Mouse (Mus musculus): ENCODE results near the gene Sco1. TPM values are rescaled to one million over a fixed set of nuclear protein-coding genes. Genes with fewer than 3 reads are reported as not detected.

The Sco1 gene
- polyA plus RNA-seq (2015; fragmentation: Nextera tagmentation; extraction: Ambion mirVana): 12.7 and 14.3 TPM in 2 replicates

DNA sequence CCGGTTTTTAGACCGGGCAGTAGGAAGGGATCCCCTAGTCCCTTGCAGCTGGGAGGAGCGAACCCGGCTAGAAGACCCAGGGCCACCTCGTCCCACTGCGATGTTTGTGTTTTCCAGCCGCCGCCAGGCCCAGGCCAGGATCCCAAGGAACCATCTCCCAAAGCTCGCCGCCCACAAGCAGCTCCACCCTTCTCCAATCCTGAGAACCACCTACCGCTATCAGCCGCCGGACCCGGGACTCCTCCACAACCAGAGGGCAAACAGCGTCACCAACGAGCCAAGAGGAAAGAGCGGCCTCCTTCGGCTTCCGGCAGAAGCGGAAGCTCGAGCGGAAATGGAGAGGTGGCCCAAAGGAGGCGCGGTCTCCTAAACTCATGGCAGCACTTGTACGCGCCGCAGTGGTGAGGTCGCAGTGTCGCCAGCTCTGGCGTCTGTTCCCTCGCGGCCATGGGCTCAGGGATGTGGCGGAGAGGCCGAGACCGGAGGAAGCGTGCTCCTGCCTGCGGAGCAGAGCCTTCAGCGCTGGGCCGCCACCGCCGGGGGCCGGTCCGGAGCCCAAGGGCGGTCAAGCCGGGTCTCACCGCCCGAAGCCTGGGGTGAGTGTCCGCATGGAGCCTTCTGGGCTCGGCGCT is at the start of gene Sco1, which contains the start of gene Adprm:
Gene Sco1 (plus strand): TSS at position 350 of the 632 bp plus-strand sequence.
Gene Adprm (minus strand): TSS at position 274 of the 632 bp plus-strand sequence.
- Histone ChIP-seq H3K36me3 (ENCODE audit: control insufficient read depth, insufficient read depth) (peaks cover 14% of the 10 kb centered on the region), H3K9ac (replicated peaks; ENCODE audit: low read depth, low read length) (peak within 1 kb of the TSS; percentile 59), H3K27me3 (replicated peaks; ENCODE audit: control insufficient read depth, insufficient read depth, low read length) (no peaks in the 10 kb centered on the region), H3K27ac (ENCODE audit: low read length) (peak within 1 kb of the TSS; percentile 66), H3K4me2 (ENCODE audit: low read length) (peak within 1 kb of the TSS; percentile 69), H3K4me3 (replicated peaks; ENCODE audit: low read length) (peak within 1 kb of the TSS; percentile 80), H3K4me1 (replicated peaks; ENCODE audit: control insufficient read depth, insufficient read depth, low read length) (peaks cover 14% of the 10 kb centered on the region), H3K9me3 (ENCODE audit: control insufficient read depth, low read length) (no peaks in the 10 kb centered on the region)
- under 1% methylated on average over 42 of the region's 50 CpGs for WGBS
- ATAC-seq: peak; percentile 96

DNA sequence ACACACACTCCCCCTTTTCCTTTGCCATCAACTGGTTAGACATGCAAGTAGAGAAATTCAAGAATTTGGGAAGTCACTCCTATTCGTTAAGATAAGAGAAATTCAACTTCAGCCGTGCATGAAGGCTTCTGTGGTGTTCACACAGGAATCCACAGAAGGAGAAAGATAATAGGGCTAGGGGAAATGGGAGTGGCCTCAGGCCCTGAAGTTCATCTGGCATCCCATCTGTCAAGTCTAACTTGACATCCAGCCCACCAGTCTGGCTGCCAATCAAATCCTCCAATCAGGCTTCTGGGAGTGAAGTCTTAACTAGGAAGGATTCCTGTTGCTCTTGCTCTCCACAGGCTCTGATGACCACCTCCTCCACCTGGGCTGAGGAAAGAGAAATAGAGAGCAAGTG is 49.6 kb upstream of the Sco1 start:
- H3K4me3 ChIP-seq (replicated peaks; ENCODE audit: low read length): no peak overlapping the region
- H3K27me3 ChIP-seq (replicated peaks; ENCODE audit: control insufficient read depth, insufficient read depth, low read length): no peaks in the 10 kb centered on the region
- H3K36me3 ChIP-seq (ENCODE audit: control insufficient read depth, insufficient read depth): no peaks in the 10 kb centered on the region
- H3K4me1 ChIP-seq (replicated peaks; ENCODE audit: control insufficient read depth, insufficient read depth, low read length): peaks cover 18% of the 10 kb centered on the region
- H3K27ac ChIP-seq (ENCODE audit: low read length): no peak overlapping the region
- WGBS: 36% methylated on average over 2 of the region's 2 CpGs
- H3K9me3 ChIP-seq (ENCODE audit: control insufficient read depth, low read length): no peaks in the 10 kb centered on the region
- ATAC-seq: no peak
- H3K9ac ChIP-seq (replicated peaks; ENCODE audit: low read depth, low read length): no peak overlapping the region
- no peak overlapping the region for H3K4me2 ChIP-seq (ENCODE audit: low read length)

DNA sequence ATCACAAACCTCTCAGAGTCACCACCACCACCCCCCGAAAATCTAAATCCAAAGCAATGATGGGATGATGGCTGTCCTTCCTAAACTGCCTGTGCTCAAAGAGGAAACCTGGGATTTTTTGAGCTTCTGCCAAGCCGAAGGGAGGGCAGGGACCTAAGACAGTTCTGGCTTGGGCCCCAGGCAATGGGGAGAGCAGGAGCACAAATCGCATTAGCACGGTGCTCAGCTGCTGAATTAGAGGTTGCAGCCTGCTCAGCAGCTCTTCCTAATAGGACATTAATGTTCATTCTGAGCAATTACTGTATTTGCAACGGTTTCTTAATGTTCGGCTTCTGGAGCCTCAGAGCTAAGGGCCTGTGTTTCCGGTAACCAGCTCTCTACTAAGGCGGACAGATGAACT is 44.5 kb upstream of the Sco1 start:
- no peak overlapping the region for H3K4me3 ChIP-seq (replicated peaks; ENCODE audit: low read length)
- 61% methylated on average over 8 of the region's 8 CpGs for WGBS
- H3K9ac ChIP-seq (replicated peaks; ENCODE audit: low read depth, low read length): no peak overlapping the region
- H3K9me3 ChIP-seq (ENCODE audit: control insufficient read depth, low read length): no peaks in the 10 kb centered on the region
- H3K27ac ChIP-seq (ENCODE audit: low read length): no peak overlapping the region
- ATAC-seq: no peak
- H3K27me3 ChIP-seq (replicated peaks; ENCODE audit: control insufficient read depth, insufficient read depth, low read length): no peaks in the 10 kb centered on the region
- H3K36me3 ChIP-seq (ENCODE audit: control insufficient read depth, insufficient read depth): no peaks in the 10 kb centered on the region
- no peak overlapping the region for H3K4me2 ChIP-seq (ENCODE audit: low read length)
- H3K4me1 ChIP-seq (replicated peaks; ENCODE audit: control insufficient read depth, insufficient read depth, low read length): peaks cover 4% of the 10 kb centered on the region; the same call in 1 of the 2 replicates

DNA sequence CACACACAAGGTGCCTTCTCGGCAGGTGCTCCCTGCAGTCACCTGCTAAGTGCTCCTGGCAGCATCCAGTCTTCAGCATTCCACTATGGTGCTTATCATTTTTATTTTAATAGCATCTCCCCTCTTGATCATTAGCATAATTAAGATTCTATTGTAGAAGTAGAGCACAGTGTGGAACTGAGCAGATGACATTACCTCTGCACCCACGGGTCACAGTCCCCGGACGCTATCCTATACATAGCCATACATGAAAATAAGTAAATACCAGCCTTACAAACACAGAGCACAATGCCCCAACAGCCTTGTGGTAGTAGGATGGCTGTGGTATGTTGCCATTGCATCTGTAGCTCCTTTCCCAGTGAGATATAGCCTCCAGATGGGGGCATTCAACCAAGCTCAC is 43.9 kb upstream of the Sco1 start:
- no peak overlapping the region for H3K9ac ChIP-seq (replicated peaks; ENCODE audit: low read depth, low read length)
- H3K27ac ChIP-seq (ENCODE audit: low read length): no peak overlapping the region
- H3K4me3 ChIP-seq (replicated peaks; ENCODE audit: low read length): no peak overlapping the region
- H3K27me3 ChIP-seq (replicated peaks; ENCODE audit: control insufficient read depth, insufficient read depth, low read length): no peaks in the 10 kb centered on the region
- no peak overlapping the region for H3K4me2 ChIP-seq (ENCODE audit: low read length)
- WGBS: 92% methylated on average over 4 of the region's 4 CpGs
- no peak for ATAC-seq
- no peaks in the 10 kb centered on the region for H3K36me3 ChIP-seq (ENCODE audit: control insufficient read depth, insufficient read depth)
- H3K9me3 ChIP-seq (ENCODE audit: control insufficient read depth, low read length): no peaks in the 10 kb centered on the region
- H3K4me1 ChIP-seq (replicated peaks; ENCODE audit: control insufficient read depth, insufficient read depth, low read length): peaks cover 4% of the 10 kb centered on the region; the same call in 1 of the 2 replicates

DNA sequence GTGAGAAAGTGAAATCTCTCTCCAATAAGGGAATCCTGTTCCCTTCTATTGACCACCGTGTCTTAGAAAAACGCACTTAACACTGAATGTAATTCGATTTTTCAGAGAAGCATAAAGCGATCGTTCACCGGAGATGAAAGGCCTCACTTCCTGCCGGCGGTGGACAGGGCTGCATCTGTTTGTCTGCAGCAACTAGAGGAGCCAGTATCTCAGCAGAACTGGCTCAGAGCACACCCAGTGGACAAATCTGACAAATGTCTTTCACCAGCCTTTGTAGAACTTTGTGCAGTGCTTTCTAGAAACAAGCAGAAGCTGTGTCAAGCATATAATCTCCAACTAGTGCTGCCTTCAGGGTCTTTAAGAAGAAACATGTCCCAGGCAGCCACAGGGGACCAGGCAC is 42.0 kb upstream of the Sco1 start:
- peak; percentile 64; the same call in 1 of the 2 replicates for ATAC-seq
- H3K9me3 ChIP-seq (ENCODE audit: control insufficient read depth, low read length): no peaks in the 10 kb centered on the region
- no peak overlapping the region for H3K27ac ChIP-seq (ENCODE audit: low read length)
- peaks cover 4% of the 10 kb centered on the region; the same call in 1 of the 2 replicates for H3K4me1 ChIP-seq (replicated peaks; ENCODE audit: control insufficient read depth, insufficient read depth, low read length)
- H3K27me3 ChIP-seq (replicated peaks; ENCODE audit: control insufficient read depth, insufficient read depth, low read length): no peaks in the 10 kb centered on the region
- no peaks in the 10 kb centered on the region for H3K36me3 ChIP-seq (ENCODE audit: control insufficient read depth, insufficient read depth)
- no peak overlapping the region for H3K4me3 ChIP-seq (replicated peaks; ENCODE audit: low read length)
- WGBS: 7% methylated on average over 8 of the region's 8 CpGs
- H3K9ac ChIP-seq (replicated peaks; ENCODE audit: low read depth, low read length): no peak overlapping the region
- H3K4me2 ChIP-seq (ENCODE audit: low read length): no peak overlapping the region

DNA sequence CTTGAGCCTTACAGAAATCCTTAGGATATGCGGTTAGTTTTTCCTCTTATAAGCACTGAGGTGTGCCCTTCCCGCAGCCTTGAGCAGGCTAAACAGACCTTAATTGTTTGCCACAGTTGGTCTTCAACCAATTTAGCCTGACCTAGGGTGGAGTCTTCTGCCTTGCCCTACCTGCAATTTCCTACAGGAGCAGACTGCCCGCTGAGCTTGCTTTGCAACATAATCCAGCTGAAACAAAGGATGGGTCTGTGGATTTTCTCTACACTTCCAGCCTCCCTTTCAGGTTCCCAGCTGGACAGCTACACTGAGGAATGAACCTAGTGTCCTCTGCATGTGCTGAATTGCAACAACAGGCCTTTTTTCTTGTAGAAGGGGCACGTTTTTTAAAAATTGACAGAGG is 40.8 kb upstream of the Sco1 start:
- peaks cover 4% of the 10 kb centered on the region; the same call in 1 of the 2 replicates for H3K4me1 ChIP-seq (replicated peaks; ENCODE audit: control insufficient read depth, insufficient read depth, low read length)

DNA sequence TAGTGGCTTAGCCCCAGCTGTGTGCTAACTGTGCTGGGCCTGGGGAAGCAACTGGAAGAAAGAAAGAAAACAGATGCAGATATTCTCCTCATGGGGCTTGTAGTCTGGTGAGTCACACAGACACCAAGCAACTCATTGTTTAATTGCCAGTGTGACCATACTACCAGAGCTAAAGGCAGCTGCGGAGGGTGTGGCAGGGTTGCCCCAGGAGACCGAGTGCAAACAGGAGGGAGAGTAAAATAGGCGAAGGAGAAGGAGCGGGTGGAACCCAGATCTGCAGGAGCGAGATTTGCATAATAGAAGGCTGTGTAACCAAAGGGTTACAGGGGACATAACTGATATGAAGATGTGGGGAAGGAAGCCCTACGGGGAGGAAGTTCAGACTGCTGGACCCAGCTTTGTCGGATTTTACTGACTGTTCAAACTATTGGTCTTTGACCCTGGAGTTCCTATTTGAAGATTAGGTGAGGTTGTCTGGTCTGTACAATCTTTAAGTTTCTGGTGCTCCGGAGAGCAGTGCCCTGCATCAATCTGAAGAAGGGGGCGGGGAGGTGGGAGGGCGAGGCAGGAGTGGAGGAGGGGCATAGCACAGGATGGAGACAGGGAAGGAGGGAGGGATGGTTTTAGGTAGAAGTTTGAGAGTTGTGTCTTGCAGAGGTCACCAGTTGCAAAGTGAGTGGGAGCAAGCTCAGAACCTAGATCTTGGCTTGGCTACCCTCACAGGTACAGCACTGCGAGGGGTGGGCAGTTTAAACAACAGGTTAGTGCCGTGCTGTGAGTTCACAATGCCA is 34.5 kb upstream of the Sco1 start:
- 0 out of 2 replicates have a peak, but pooled peaks have one; percentile 15 for ATAC-seq
- Histone ChIP-seq H3K4me1 (replicated peaks; ENCODE audit: control insufficient read depth, insufficient read depth, low read length) (peaks cover 8% of the 10 kb centered on the region; the same call in 1 of the 2 replicates), H3K27ac (ENCODE audit: low read length) (no peak overlapping the region), H3K27me3 (replicated peaks; ENCODE audit: control insufficient read depth, insufficient read depth, low read length) (no peaks in the 10 kb centered on the region), H3K36me3 (ENCODE audit: control insufficient read depth, insufficient read depth) (no peaks in the 10 kb centered on the region), H3K4me3 (replicated peaks; ENCODE audit: low read length) (no peak overlapping the region), H3K9me3 (ENCODE audit: control insufficient read depth, low read length) (no peaks in the 10 kb centered on the region), H3K9ac (replicated peaks; ENCODE audit: low read depth, low read length) (no peak overlapping the region; the same call in 1 of the 2 replicates), H3K4me2 (ENCODE audit: low read length) (no peak overlapping the region)
- 6% methylated on average over 12 of the region's 12 CpGs for WGBS

More for the DNA sequence above, 40.8 kb upstream of the Sco1 start:
- Histone ChIP-seq H3K4me2 (ENCODE audit: low read length) (no peak overlapping the region), H3K27me3 (replicated peaks; ENCODE audit: control insufficient read depth, insufficient read depth, low read length) (no peaks in the 10 kb centered on the region), H3K36me3 (ENCODE audit: control insufficient read depth, insufficient read depth) (no peaks in the 10 kb centered on the region), H3K4me3 (replicated peaks; ENCODE audit: low read length) (no peak overlapping the region), H3K9ac (replicated peaks; ENCODE audit: low read depth, low read length) (no peak overlapping the region), H3K9me3 (ENCODE audit: control insufficient read depth, low read length) (no peaks in the 10 kb centered on the region), H3K27ac (ENCODE audit: low read length) (no peak overlapping the region)
- WGBS: 21% methylated on average over 4 of the region's 4 CpGs
- ATAC-seq: no peak

DNA sequence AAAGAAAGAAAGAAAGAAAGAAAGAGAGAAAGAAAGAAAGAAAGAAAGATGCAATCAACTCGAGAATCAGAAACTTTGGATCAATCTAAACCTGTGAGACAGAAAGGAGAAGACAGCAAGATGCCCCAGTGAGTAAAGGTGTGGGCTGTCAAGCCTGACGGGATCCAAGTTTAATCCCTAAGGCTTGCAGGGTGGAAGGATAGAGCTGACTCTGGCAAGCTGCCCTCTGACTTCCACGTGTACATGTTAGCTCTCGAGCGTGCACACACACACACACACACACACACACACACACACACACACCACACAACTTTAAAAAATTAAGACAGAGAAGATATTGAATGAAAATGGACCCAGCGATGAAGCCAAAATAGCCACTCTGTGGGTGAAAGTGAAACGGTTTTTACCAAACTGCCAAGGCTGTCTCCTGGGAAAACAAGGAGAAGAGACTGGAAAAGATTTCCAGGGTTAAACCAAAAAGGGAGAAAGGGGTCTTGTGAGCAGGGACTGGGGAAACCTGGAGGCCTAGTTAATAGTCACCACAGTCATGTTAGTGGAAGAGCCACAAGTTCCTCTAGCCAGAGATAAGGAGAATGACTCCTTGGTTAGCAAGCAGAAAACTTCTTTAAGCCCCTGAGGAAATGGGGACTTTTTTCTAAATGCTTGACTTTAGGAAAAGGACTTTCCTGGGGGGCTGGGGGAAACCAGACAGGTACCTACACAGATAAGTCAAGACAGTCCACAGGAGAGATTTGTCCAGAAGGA is 32.6 kb upstream of the Sco1 start:
- ATAC-seq: no peak
- Histone ChIP-seq H3K9me3 (ENCODE audit: control insufficient read depth, low read length) (no peaks in the 10 kb centered on the region), H3K27me3 (replicated peaks; ENCODE audit: control insufficient read depth, insufficient read depth, low read length) (no peaks in the 10 kb centered on the region), H3K4me2 (ENCODE audit: low read length) (no peak overlapping the region), H3K4me3 (replicated peaks; ENCODE audit: low read length) (no peak overlapping the region), H3K36me3 (ENCODE audit: control insufficient read depth, insufficient read depth) (no peaks in the 10 kb centered on the region), H3K4me1 (replicated peaks; ENCODE audit: control insufficient read depth, insufficient read depth, low read length) (peaks cover 19% of the 10 kb centered on the region), H3K27ac (ENCODE audit: low read length) (no peak overlapping the region), H3K9ac (replicated peaks; ENCODE audit: low read depth, low read length) (no peak overlapping the region)
- 53% methylated on average over 7 of the region's 7 CpGs for WGBS

DNA sequence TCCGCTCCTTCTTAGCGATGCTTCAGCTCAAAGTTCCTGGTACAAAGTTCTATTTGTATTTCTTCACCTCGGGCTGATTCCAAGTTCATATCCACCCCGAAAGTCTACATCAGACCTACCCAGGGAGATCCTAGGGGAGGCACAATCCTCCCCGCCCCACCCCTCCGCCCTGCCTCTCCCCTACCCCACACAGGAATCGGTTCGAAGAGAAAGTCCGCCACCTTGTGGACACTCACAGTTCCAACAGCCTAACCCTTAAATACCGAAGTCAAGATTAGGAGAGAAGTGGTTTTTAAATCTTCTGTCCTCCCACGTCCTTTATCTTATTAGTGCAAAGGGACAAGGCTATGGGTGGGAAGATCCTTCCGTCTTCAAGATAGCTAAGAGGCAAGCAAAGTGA is 31.5 kb upstream of the Sco1 start:
- H3K4me3 ChIP-seq (replicated peaks; ENCODE audit: low read length): peak overlapping the region; percentile 21; the same call in 1 of the 2 replicates
- 3% methylated on average over 12 of the region's 12 CpGs for WGBS

More for the DNA sequence above, 31.5 kb upstream of the Sco1 start:
- no peaks in the 10 kb centered on the region for H3K36me3 ChIP-seq (ENCODE audit: control insufficient read depth, insufficient read depth)
- H3K9ac ChIP-seq (replicated peaks; ENCODE audit: low read depth, low read length): no peak overlapping the region
- peaks cover 21% of the 10 kb centered on the region for H3K4me1 ChIP-seq (replicated peaks; ENCODE audit: control insufficient read depth, insufficient read depth, low read length)
- peak; percentile 22; the same call in 1 of the 2 replicates for ATAC-seq
- no peaks in the 10 kb centered on the region for H3K27me3 ChIP-seq (replicated peaks; ENCODE audit: control insufficient read depth, insufficient read depth, low read length)
- no peaks in the 10 kb centered on the region for H3K9me3 ChIP-seq (ENCODE audit: control insufficient read depth, low read length)
- no peak overlapping the region for H3K27ac ChIP-seq (ENCODE audit: low read length)
- peak overlapping the region; percentile 53 for H3K4me2 ChIP-seq (ENCODE audit: low read length)

Measured in forebrain, embryonic 16.5 days (tissue).